Mouse (Mus musculus) kidney, adult 9 months (tissue): Measurements from ENCODE around the gene Gm19935.
A peak's percentile ranks its signal among the peaks of the same experiment; 100 is the strongest.

Source experiments
- DNase-seq: peaks from one replicate; pipeline ENCODE4 v3.0.0; 2022

Gene Gm19935

DNA sequence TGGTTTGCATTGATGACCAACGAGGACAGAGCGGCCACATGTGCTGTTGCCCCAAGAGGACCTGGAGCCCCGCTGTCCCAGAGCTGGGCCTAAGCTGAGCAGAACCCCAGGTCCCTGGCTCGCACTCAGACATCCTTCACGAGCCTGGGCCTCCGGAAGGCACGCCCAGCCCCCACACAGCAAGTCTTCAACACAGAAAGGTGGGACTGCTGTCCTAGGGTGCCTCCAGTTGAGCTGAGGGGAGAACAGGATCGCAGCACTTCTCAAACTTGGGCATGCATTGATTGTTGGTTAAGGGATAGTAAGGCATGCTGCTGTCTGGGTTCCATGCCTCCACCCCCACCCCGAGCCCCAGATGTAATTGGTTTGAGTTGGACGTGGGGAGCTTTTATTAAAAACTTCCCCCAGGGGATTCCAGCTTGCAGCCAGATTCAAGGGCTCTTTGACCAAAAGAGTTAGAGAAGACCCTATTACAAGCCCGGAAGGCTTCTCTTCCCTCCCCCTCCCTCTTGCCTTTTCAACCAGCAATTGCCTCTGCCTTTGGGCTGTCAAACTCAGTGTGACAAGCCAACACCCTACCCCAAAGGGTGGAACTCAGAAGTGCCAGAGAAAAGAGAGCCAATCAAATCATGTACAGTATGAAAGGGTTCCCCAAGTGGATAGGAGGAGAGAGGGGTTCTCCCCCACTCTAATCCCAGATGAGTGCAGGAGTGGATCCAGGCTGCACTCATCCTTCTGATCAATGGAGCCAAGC is 12.0 kb upstream of the Gm19935 start:
- DNase-seq, result no peak

- peak; percentile 96 for DNase-seq
Observed at GRCm38 (mm10) chr8:90828181-90828986, 11.2 kb upstream of the Gm19935 start, which contains the start of gene Chd9. Chd9 (plus strand) TSS chr8:90828352.

- peak; percentile 83 for DNase-seq
Observed at GRCm38 (mm10) chr8:90825459-90825871, 8.3 kb upstream of the Gm19935 start.

DNA sequence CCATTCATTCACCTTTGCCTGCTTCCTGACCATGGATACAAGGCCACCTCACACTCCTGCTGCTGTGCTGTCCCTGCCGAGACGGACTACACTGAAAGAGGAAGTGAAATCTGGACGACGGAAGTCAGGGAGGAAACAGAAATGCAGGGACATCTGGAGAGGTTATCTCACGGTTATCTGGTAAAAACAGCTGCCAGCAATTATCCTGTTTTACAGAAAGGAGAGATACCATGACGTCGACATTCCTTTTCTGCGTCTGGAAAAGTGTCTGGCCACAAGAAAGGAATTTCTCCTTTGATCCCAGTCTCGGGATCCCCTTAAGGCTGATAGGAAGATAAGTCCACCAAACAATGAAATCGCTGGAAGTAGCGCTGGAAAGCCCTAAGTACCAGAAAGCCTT is 5.2 kb upstream of the Gm19935 start:
- peak; percentile 54 for DNase-seq

DNA sequence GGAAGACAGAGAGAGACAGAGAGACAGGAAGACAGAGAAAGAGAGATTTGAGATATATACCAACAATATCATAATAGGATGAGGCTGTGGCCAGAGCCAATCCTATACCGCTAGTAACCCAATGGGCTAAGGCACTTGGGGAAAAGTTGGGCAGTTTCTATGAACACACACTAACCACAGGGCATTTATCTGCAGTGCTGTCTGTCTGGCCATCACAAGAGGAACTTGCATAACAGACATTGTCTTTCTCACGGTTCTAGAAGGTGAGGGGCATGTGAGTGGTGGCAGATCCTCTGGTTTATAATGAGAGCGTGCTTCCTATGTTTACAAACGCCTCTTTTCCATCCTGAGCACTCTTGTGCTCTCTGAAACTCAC is 3.1 kb upstream of the Gm19935 start:
- DNase-seq, result no peak

GRCm38 (mm10) chr8:90819561-90820320 is 2.5 kb upstream of the Gm19935 start:
- no peak for DNase-seq

GRCm38 (mm10) chr8:90816061-90816882 is 921 bp downstream of the Gm19935 start:
- no peak for DNase-seq

DNA sequence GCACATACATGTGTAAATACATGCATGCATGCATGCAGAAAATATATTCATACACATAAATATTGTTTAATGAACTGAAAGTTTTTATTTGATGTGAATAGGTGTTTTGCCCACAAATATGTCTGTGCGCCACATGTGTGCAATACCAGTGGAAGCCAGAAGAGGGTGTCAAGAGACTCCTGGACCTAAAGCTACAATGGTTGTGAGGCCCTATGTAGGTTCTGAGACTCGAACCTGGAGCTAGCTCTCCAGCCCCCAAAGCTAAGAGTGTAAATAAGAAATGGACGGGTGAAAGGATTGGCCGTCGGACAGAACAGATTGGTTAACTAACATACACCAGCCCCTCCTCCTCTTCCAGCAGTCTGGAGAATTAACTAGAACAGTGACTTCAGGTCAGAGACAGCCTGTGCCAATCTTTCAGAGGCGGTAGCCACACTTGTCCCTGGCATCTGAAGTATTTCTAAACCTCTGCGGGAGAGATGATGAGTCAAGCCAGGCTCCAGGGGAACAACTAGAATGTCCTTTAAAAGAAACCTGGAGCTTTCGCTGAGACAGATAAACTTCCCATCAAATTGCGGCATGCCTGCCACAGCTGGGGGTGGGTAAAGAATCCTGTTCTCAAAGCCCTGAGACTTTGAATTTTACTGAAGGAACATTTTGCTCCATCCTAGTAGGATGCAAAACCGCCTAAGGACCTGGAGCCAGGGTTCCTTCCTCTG is 3.4 kb downstream of the Gm19935 start:
- DNase-seq, result no peak

DNA sequence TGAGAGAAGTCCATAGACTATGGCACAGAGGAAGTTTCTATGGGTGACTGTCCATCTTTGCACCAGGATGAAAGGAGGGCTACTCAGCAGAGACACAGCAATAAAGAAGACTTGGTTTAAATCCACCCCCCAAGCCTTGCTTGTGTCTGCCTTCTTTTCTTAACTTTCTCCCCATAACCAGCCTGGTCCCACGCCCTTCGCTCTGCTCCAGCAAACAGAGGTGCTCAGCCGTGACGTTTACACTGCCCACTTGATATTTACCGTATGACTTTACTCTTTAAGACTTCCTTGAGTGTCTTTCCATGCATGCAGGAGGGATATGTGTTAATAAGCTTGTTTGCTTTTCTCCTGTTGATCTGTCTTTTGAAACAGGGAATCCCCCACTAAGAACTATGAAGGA is 17.7 kb downstream of the Gm19935 start:
- no peak for DNase-seq

DNA sequence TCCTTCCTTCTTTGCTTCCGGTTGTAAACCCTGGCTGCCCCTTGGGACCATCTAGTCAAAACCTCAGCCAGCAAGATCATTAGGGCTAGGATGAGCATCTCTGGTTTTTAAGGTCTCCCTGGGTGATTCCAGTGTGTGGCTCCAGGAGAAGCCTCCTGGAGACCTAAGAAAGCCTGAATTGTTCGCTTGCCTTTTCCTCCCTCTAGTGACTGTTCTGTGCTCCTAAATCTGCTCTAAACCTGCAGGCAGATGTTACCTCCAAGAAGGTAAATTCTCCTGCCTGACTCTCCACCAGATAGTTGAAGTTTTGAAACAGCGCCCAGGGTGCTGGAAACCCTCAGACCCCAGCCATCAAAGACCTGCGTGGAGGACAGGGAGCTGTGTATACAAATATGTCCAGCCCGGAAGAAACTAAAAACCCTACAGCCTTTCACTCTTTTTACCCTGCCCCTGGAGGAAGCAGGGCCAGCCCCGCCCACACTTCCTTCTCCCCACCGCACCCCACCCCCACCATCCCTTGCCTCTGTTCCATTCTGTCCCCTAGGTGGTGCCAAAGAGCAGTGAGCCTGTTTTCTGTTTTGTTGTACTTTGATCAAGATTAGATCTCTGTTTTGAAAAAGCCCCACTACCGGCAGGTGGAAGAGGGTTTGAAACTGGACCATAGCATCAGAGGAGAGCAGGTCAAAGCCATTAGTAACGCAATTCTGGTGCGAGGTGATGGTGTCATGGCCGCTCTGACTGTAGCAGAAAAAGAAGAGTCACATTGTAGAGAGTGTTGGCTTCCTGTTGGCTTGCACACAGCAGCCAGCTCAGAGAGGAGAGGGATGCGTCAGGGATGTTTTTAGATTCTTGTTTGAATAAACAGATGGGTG is 22.0 kb downstream of the Gm19935 start:
- DNase-seq, result peak; percentile 75

- peak; percentile 79 for DNase-seq
Observed at GRCm38 (mm10) chr8:90793710-90794109, 23.5 kb downstream of the Gm19935 start.

DNA sequence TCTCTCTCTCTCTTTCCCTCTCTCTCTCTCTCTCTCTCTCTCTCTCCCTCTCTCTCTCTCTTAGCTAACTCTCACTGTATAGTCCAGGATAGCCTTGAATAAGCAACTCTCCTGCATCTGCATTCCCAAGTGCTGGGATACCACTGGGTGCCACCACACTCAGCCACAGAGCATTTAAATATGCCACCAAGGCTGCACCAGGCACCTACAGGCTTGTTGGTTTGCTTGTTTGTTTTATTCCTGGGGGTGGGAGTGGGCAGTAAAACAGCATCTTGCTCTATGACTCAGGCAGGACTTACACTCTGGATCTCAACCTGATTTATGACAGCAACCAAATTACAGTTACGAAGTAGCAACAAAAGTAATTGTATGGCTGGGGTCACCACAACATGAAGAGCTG is 25.6 kb downstream of the Gm19935 start:
- DNase-seq, result no peak

DNA sequence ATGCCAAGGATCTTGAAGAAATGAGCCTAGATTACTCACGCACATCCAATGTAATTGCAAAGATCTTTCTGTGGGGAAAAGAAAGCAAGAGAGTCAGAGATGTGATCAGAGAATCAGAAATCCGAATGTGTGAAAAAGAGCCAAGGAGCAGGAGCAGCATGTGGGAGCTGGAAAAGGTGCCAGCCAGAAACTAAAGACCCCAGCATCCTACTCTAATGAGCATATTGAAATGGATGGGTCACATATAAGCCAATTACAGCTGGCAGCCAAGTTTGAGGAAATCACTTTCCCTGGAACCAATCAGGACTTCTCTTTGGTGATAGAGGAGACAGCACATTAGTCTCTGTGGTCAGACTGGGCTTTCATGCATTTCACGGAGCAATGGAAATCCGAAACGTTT is 47.4 kb downstream of the Gm19935 start:
- no peak for DNase-seq
